Mouse (Mus musculus) ES-Bruce4 (cell line): ENCODE measurements at regions not wholly inside any gene's neighbourhood (a gene's known extent, or its start where the extent isn't known, plus 50 kb on each side); places are given as distances from the start of the nearest gene placed in this dataset.

Experiments
- H3K27ac ChIP-seq: 2 replicates; pipeline ENCODE4 v1.5.1; 2012; ENCODE audit warnings: low read length, inconsistent platforms; ENCODE audit not compliant: insufficient read depth
- H3K27me3 ChIP-seq: 2 replicates; pipeline ENCODE4 v1.6.1; 2012; ENCODE audit warnings: mild to moderate bottlenecking, low read length, inconsistent platforms; ENCODE audit not compliant: control insufficient read depth, poor library complexity, insufficient read depth, severe bottlenecking
- H3K36me3 ChIP-seq: 2 replicates; pipeline ENCODE4 v1.6.1; 2012; ENCODE audit warnings: inconsistent platforms, mild to moderate bottlenecking, low read length, moderate library complexity; ENCODE audit not compliant: control insufficient read depth, poor library complexity, insufficient read depth, severe bottlenecking
- H3K4me1 ChIP-seq: one replicate; pipeline ENCODE4 v1.8.1; 2011; ENCODE audit warnings: low read length; ENCODE audit not compliant: control insufficient read depth, insufficient read depth
- H3K4me3 ChIP-seq: 2 replicates; pipeline ENCODE4 v1.5.1; 2011; ENCODE audit warnings: low read depth, mild to moderate bottlenecking, low read length
- H3K9ac ChIP-seq: 2 replicates; pipeline ENCODE4 v1.6.1; 2012; ENCODE audit warnings: low read depth, mild to moderate bottlenecking, inconsistent platforms; ENCODE audit not compliant: poor library complexity, severe bottlenecking
- H3K9me3 ChIP-seq: replicated peaks from 2 replicates; pipeline ENCODE4 v1.6.1; 2012; ENCODE audit warnings: mild to moderate bottlenecking, low read length, inconsistent platforms; ENCODE audit not compliant: control insufficient read depth, poor library complexity, insufficient read depth, severe bottlenecking
- CTCF ChIP-seq: IDR thresholded peaks from one replicate; pipeline ENCODE4 v1.8.1; 2011; ENCODE audit warnings: low read depth, low read length
- EP300 ChIP-seq: IDR thresholded peaks from 2 replicates; pipeline ENCODE4 v1.6.1; 2011; ENCODE audit warnings: low read depth, low read length; ENCODE audit not compliant: insufficient read depth
- POLR2A ChIP-seq: IDR thresholded peaks from one replicate; pipeline ENCODE4 v1.8.1; 2011; ENCODE audit warnings: low read length; ENCODE audit not compliant: insufficient read depth

GRCm38 (mm10) chr1:186218995-186219394 is 101.9 kb upstream of the Lyplal1 start:
- Histone ChIP-seq H3K4me1 (no peaks in the 10 kb centered on the region), H3K4me3 (no peak overlapping the region), H3K9me3 (no peaks in the 10 kb centered on the region), H3K9ac (no peak overlapping the region), H3K27me3 (no peaks in the 10 kb centered on the region), H3K27ac (no peak overlapping the region), H3K36me3 (no peaks in the 10 kb centered on the region)
- TF ChIP-seq CTCF (no peak), POLR2A (no peak), EP300 (no peak)

GRCm38 (mm10) chr1:186217198-186217597 is 100.1 kb upstream of the Lyplal1 start:
- H3K27me3 ChIP-seq = no peaks in the 10 kb centered on the region
- no peaks in the 10 kb centered on the region for H3K36me3 ChIP-seq
- no peak overlapping the region for H3K9ac ChIP-seq
- TF ChIP-seq CTCF (no peak), POLR2A (no peak), EP300 (no peak)
- no peak overlapping the region for H3K4me3 ChIP-seq
- H3K4me1 ChIP-seq = no peaks in the 10 kb centered on the region
- no peak overlapping the region for H3K27ac ChIP-seq
- H3K9me3 ChIP-seq = no peaks in the 10 kb centered on the region; the same call in 1 of the 2 replicates

- Histone ChIP-seq H3K36me3 (no peaks in the 10 kb centered on the region), H3K4me1 (no peaks in the 10 kb centered on the region), H3K9ac (no peak overlapping the region), H3K27me3 (no peaks in the 10 kb centered on the region), H3K4me3 (no peak overlapping the region), H3K9me3 (no peaks in the 10 kb centered on the region), H3K27ac (no peak overlapping the region)
- TF ChIP-seq POLR2A (no peak), CTCF (no peak)
These were observed 87.0 kb upstream of the Lyplal1 start for GRCm38 (mm10) chr1:186204151-186204550.

- Histone ChIP-seq H3K27ac (no peak overlapping the region), H3K27me3 (no peaks in the 10 kb centered on the region), H3K9ac (no peak overlapping the region), H3K4me3 (no peak overlapping the region), H3K36me3 (no peaks in the 10 kb centered on the region), H3K4me1 (no peaks in the 10 kb centered on the region), H3K9me3 (no peaks in the 10 kb centered on the region)
- TF ChIP-seq EP300 = no peak
- no peak for TF ChIP-seq POLR2A
- no peak for TF ChIP-seq CTCF
These were observed 85.4 kb upstream of the Lyplal1 start for GRCm38 (mm10) chr1:186202536-186202935.

GRCm38 (mm10) chr1:186198391-186198790 is 81.3 kb upstream of the Lyplal1 start:
- H3K36me3 ChIP-seq = no peaks in the 10 kb centered on the region

GRCm38 (mm10) chr1:186197057-186197456 is 79.9 kb upstream of the Lyplal1 start:
- Histone ChIP-seq H3K27ac (no peak overlapping the region), H3K4me3 (no peak overlapping the region), H3K9ac (no peak overlapping the region)

More at GRCm38 (mm10) chr1:186198391-186198790, 81.3 kb upstream of the Lyplal1 start:
- TF ChIP-seq EP300 (no peak), CTCF (no peak)
- Histone ChIP-seq H3K27me3 (no peaks in the 10 kb centered on the region), H3K9me3 (no peaks in the 10 kb centered on the region), H3K27ac (no peak overlapping the region), H3K4me3 (no peak overlapping the region), H3K4me1 (no peaks in the 10 kb centered on the region), H3K9ac (no peak overlapping the region)

GRCm38 (mm10) chr1:186189390-186189789 is 72.3 kb upstream of the Lyplal1 start:
- no peaks in the 10 kb centered on the region for H3K36me3 ChIP-seq
- H3K9me3 ChIP-seq = no peaks in the 10 kb centered on the region
- TF ChIP-seq POLR2A (no peak), EP300 (no peak), CTCF (no peak)
- H3K4me3 ChIP-seq = no peak overlapping the region
- no peak overlapping the region for H3K27ac ChIP-seq
- no peaks in the 10 kb centered on the region for H3K4me1 ChIP-seq
- H3K27me3 ChIP-seq = no peaks in the 10 kb centered on the region; the same call in 1 of the 2 replicates
- H3K9ac ChIP-seq = no peak overlapping the region

More at GRCm38 (mm10) chr1:186197057-186197456, 79.9 kb upstream of the Lyplal1 start:
- no peaks in the 10 kb centered on the region for H3K27me3 ChIP-seq
- no peaks in the 10 kb centered on the region for H3K4me1 ChIP-seq
- no peaks in the 10 kb centered on the region for H3K36me3 ChIP-seq
- H3K9me3 ChIP-seq = no peaks in the 10 kb centered on the region
- TF ChIP-seq EP300 (no peak), POLR2A (no peak), CTCF (no peak)
